Mouse (Mus musculus): ENCODE results near the gene Amotl1.
A peak's percentile ranks its signal among the peaks of the same experiment; 100 is the strongest.
"Not testable (repeated sequence)": the region's sequence is repeated elsewhere in the genome, so short reads cannot be mapped to it uniquely, and the experiment has no call there.

Amotl1 gene

GRCm38 (mm10) chr9:14607464-14607863, 37.4 kb downstream of the Amotl1 start:
- DNase-seq (ENCODE audit: extremely low read depth, insufficient read length, low spot score) = no peak

- no peak for DNase-seq (ENCODE audit: extremely low read depth, insufficient read length, low spot score)
These were observed 38.9 kb downstream of the Amotl1 start for GRCm38 (mm10) chr9:14605992-14606391.

- peak; percentile 56 for DNase-seq (ENCODE audit: extremely low read depth, insufficient read length, low spot score)
These were observed 40.5 kb downstream of the Amotl1 start for GRCm38 (mm10) chr9:14604363-14604762.

GRCm38 (mm10) chr9:14603475-14603874, 41.4 kb downstream of the Amotl1 start:
- no peak for DNase-seq (ENCODE audit: extremely low read depth, insufficient read length, low spot score)

- DNase-seq (ENCODE audit: extremely low read depth, insufficient read length, low spot score) = no peak
These were observed 45.1 kb downstream of the Amotl1 start for GRCm38 (mm10) chr9:14599799-14600198.

GRCm38 (mm10) chr9:14598157-14598556, 46.7 kb downstream of the Amotl1 start:
- DNase-seq (ENCODE audit: extremely low read depth, insufficient read length, low spot score) = no peak

GRCm38 (mm10) chr9:14597429-14597828, 47.4 kb downstream of the Amotl1 start:
- no peak for DNase-seq (ENCODE audit: extremely low read depth, insufficient read length, low spot score)

GRCm38 (mm10) chr9:14596858-14597257, 48.0 kb downstream of the Amotl1 start:
- DNase-seq (ENCODE audit: extremely low read depth, insufficient read length, low spot score) = no peak

- DNase-seq (ENCODE audit: extremely low read depth, insufficient read length, low spot score) = peak; percentile 50
These were observed 48.4 kb downstream of the Amotl1 start for GRCm38 (mm10) chr9:14596427-14596826.

GRCm38 (mm10) chr9:14595893-14596292, 49.0 kb downstream of the Amotl1 start:
- DNase-seq (ENCODE audit: extremely low read depth, insufficient read length, low spot score) = no peak

- DNase-seq (ENCODE audit: extremely low read depth, insufficient read length, low spot score) = no peak
These were observed 51.0 kb downstream of the Amotl1 start for GRCm38 (mm10) chr9:14593880-14594279.

GRCm38 (mm10) chr9:14590666-14591065, 54.2 kb downstream of the Amotl1 start:
- DNase-seq (ENCODE audit: extremely low read depth, insufficient read length, low spot score) = no peak

- peak; percentile 55 for DNase-seq (ENCODE audit: extremely low read depth, insufficient read length, low spot score)
These were observed 56.2 kb downstream of the Amotl1 start for GRCm38 (mm10) chr9:14588690-14589089.

- DNase-seq (ENCODE audit: extremely low read depth, insufficient read length, low spot score) = peak; percentile 57
These were observed 59.2 kb downstream of the Amotl1 start for GRCm38 (mm10) chr9:14585702-14586101.

GRCm38 (mm10) chr9:14578960-14579359, 65.9 kb downstream of the Amotl1 start:
- no peak for DNase-seq (ENCODE audit: extremely low read depth, insufficient read length, low spot score)

- DNase-seq (ENCODE audit: extremely low read depth, insufficient read length, low spot score) = not testable (repeated sequence)
These were observed 68.5 kb downstream of the Amotl1 start for GRCm38 (mm10) chr9:14576359-14576758.

- DNase-seq (ENCODE audit: extremely low read depth, insufficient read length, low spot score) = no peak
These were observed 70.0 kb downstream of the Amotl1 start for GRCm38 (mm10) chr9:14574760-14575399.

GRCm38 (mm10) chr9:14569175-14569975, 75.5 kb downstream of the Amotl1 start:
- DNase-seq (ENCODE audit: extremely low read depth, insufficient read length, low spot score) = no peak

- DNase-seq (ENCODE audit: extremely low read depth, insufficient read length, low spot score) = peak; percentile 50
These were observed 76.4 kb downstream of the Amotl1 start for GRCm38 (mm10) chr9:14568487-14568886.

- DNase-seq (ENCODE audit: extremely low read depth, insufficient read length, low spot score) = no peak
These were observed 80.4 kb downstream of the Amotl1 start for GRCm38 (mm10) chr9:14564486-14564885.

- no peak for DNase-seq (ENCODE audit: extremely low read depth, insufficient read length, low spot score)
These were observed 81.5 kb downstream of the Amotl1 start for GRCm38 (mm10) chr9:14563351-14563750.

GRCm38 (mm10) chr9:14560545-14560944, 84.3 kb downstream of the Amotl1 start:
- no peak for DNase-seq (ENCODE audit: extremely low read depth, insufficient read length, low spot score)
